Mouse (Mus musculus) liver, embryonic 14.5 days (tissue): ENCODE measurements around the gene Adap1. TPM values are rescaled to one million over a fixed set of nuclear protein-coding genes. Genes with fewer than 3 reads are reported as not detected.
A peak's percentile ranks its signal among the peaks of the same experiment; 100 is the strongest.

Experiments
- ATAC-seq: fragments of 200-750 bp; cut with Nextera tagmentation; 2 replicates; pipeline ENCODE4 v1.8.0; 2017; ENCODE audit warnings: moderate number of reproducible peaks, mild to moderate bottlenecking, moderate library complexity; ENCODE audit not compliant: insufficient read depth
- DNase-seq, 3 experiments: peaks; one replicate each; pipeline ENCODE4 v3.0.0-alpha.2; 2012 to 2013; ENCODE audit warnings: low read depth in 3 of 3, low spot score in 3 of 3
- H3K27ac ChIP-seq: fragments of 300-500 bp; sonication (generic); 2 replicates; pipeline ENCODE4 v1.5.1; 2014; ENCODE audit warnings: moderate library complexity, mild to moderate bottlenecking, control low read depth, inconsistent platforms
- H3K27me3 ChIP-seq: fragments of 300-500 bp; sonication (generic); 2 replicates; pipeline ENCODE4 v1.6.1; 2014; ENCODE audit warnings: mild to moderate bottlenecking, low read length, moderate library complexity; ENCODE audit not compliant: control insufficient read depth, insufficient read depth
- H3K36me3 ChIP-seq: fragments of 300-500 bp; sonication (generic); replicated peaks from 2 replicates; pipeline ENCODE4 v1.6.1; 2014; ENCODE audit warnings: low read depth; ENCODE audit not compliant: control insufficient read depth, insufficient read depth
- H3K4me1 ChIP-seq, 2 experiments: fragments of 200-500 bp in 1 of 2; fragments of 300-500 bp in 1 of 2; sonication (generic) in 1 of 2; replicated peaks; 2 replicates each; pipeline ENCODE4 v1.6.1; 2012 to 2014; ENCODE audit warnings: antibody characterized with exemption in 1 of 2, inconsistent platforms in 1 of 2, low read length in 1 of 2; ENCODE audit not compliant: control insufficient read depth in 2 of 2, insufficient read depth in 2 of 2
- H3K4me2 ChIP-seq: fragments of 300-500 bp; sonication (generic); 2 replicates; pipeline ENCODE4 v1.6.1; 2014; ENCODE audit warnings: low read depth, mild to moderate bottlenecking, control low read depth, moderate library complexity
- H3K4me3 ChIP-seq, 2 experiments: fragments of 200-500 bp in 1 of 2; fragments of 300-500 bp in 1 of 2; sonication (generic) in 1 of 2; 2 replicates each; pipeline ENCODE4 v1.5.1; 2012 to 2014; ENCODE audit warnings: low read depth in 2 of 2, low read length in 2 of 2, mild to moderate bottlenecking in 2 of 2, control low read depth in 1 of 2, inconsistent platforms in 1 of 2, moderate library complexity in 1 of 2; ENCODE audit not compliant: insufficient read depth in 1 of 2
- H3K9ac ChIP-seq: fragments of 300-500 bp; sonication (generic); replicated peaks from 2 replicates; pipeline ENCODE4 v1.6.1; 2014; ENCODE audit warnings: mild to moderate bottlenecking, control low read depth, moderate library complexity
- H3K9me3 ChIP-seq: fragments of 300-500 bp; sonication (generic); 2 replicates; pipeline ENCODE4 v1.6.1; 2016; ENCODE audit warnings: low read length, mixed read lengths; ENCODE audit not compliant: control insufficient read depth
- CTCF ChIP-seq: IDR thresholded peaks from 2 replicates; pipeline ENCODE4 v1.5.1; 2016; ENCODE audit warnings: antibody characterized with exemption, low read depth, control low read depth
- EP300 ChIP-seq: IDR thresholded peaks from 2 replicates; pipeline ENCODE4 v1.6.1; 2016; ENCODE audit warnings: antibody characterized with exemption, low read depth
- WGBS: fragments of 180-500 bp; shearing (Covaris S2); extraction: QIAGEN DNeasy Blood & Tissue Kit; methylation state at CpG from one replicate; pipeline ENCODE4 v1.1.7; 2014; ENCODE audit not compliant: insufficient replicate concordance; 5-methylcytosine and 5-hydroxymethylcytosine counted together
- polyA plus RNA-seq, 2 experiments: library from polyadenylated mRNA; depleted of rRNA in 1 of 2; stranded (reverse) in 1 of 2; unstranded in 1 of 2; fragments of >200 nt; fragmentation: Nextera tagmentation in 1 of 2; extraction: Ambion mirVana in 1 of 2; gene quantifications; 2 replicates each; pipeline versions ENCODE4 v1.2.1 to v1.2.3; 2012 to 2014

Adap1 gene
- polyA plus RNA-seq, 2 experiments = 2.2 to 3.0 TPM

GRCm38 (mm10) chr5:139359244-139359643 lies 33.8 kb upstream of the Adap1 start:
- no peak for TF ChIP-seq CTCF
- no peak for TF ChIP-seq EP300
- DNase-seq = no peak
- Histone ChIP-seq H3K4me2 (no peak overlapping the region), H3K27ac (no peak overlapping the region), H3K36me3 (no peaks in the 10 kb centered on the region), H3K4me1 (no peaks in the 10 kb centered on the region), H3K9me3 (no peaks in the 10 kb centered on the region), H3K9ac (no peak overlapping the region), H3K27me3 (no peaks in the 10 kb centered on the region), H3K4me3 (no peak overlapping the region)
- ATAC-seq = no peak
- whole genome bisulfite sequencing = 80% methylated on average over 5 of the region's 5 CpGs

DNA sequence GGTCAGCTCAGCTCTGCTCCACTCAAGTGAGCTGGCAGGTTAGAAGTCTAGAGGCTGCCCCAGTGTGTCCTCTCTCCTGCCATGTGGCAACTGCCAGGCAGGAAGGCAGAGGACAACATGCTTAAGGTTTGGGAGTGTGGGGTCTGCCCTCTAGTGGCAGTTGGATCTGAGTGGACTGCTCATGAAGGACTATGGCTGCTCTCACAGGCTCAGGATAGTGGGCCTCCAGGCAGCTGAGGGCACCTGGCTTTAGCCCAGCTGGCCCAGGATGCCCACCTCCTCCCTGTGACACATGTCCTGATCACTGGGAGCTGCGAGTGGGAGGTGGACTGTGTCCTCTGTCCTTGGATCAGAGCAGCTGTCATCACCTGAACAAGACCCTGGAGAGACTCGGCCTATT lies 33.2 kb upstream of the Adap1 start:
- H3K4me3 ChIP-seq = no peak overlapping the region
- no peak overlapping the region for H3K4me2 ChIP-seq
- no peak overlapping the region for H3K9ac ChIP-seq
- H3K9me3 ChIP-seq = no peaks in the 10 kb centered on the region
- no peak overlapping the region for H3K27ac ChIP-seq
- ATAC-seq (peak; percentile 31; the same call in 1 of the 2 replicates), DNase-seq (no peak)
- H3K36me3 ChIP-seq = no peaks in the 10 kb centered on the region
- peak; percentile 87 for TF ChIP-seq CTCF
- TF ChIP-seq EP300 = no peak
- 64% methylated on average over 2 of the region's 2 CpGs for WGBS
- H3K27me3 ChIP-seq = no peaks in the 10 kb centered on the region
- no peaks in the 10 kb centered on the region for H3K4me1 ChIP-seq

GRCm38 (mm10) chr5:139355235-139355772 lies 29.9 kb upstream of the Adap1 start:
- H3K9ac ChIP-seq = no peak overlapping the region
- ATAC-seq = no peak

GRCm38 (mm10) chr5:139353946-139354345 lies 28.5 kb upstream of the Adap1 start:
- Histone ChIP-seq H3K4me1 (peaks cover 24 to 29% of the 10 kb centered on the region in 2 experiments), H3K27me3 (no peaks in the 10 kb centered on the region), H3K9me3 (no peaks in the 10 kb centered on the region), H3K4me3 (no peak overlapping the region), H3K36me3 (no peaks in the 10 kb centered on the region), H3K4me2 (no peak overlapping the region), H3K9ac (no peak overlapping the region), H3K27ac (no peak overlapping the region)
- TF ChIP-seq EP300 (no peak), CTCF (no peak)
- WGBS = 71% methylated on average over 11 of the region's 11 CpGs
- no peak for DNase-seq
- no peak for ATAC-seq

More at GRCm38 (mm10) chr5:139355235-139355772, 29.9 kb upstream of the Adap1 start:
- 35% methylated on average over 19 of the region's 19 CpGs for WGBS
- Histone ChIP-seq H3K9me3 (no peaks in the 10 kb centered on the region), H3K27me3 (no peaks in the 10 kb centered on the region), H3K4me2 (no peak overlapping the region), H3K36me3 (no peaks in the 10 kb centered on the region), H3K27ac (no peak overlapping the region), H3K4me1 (peaks cover 13 to 17% of the 10 kb centered on the region in 2 experiments; a peak in 3 of 4 replicates), H3K4me3 (no peak overlapping the region)
- TF ChIP-seq CTCF (peak; percentile 99), EP300 (no peak)
- no peak for DNase-seq

GRCm38 (mm10) chr5:139353496-139353895 lies 28.1 kb upstream of the Adap1 start:
- WGBS = 45% methylated on average over 10 of the region's 10 CpGs
- H3K36me3 ChIP-seq = no peaks in the 10 kb centered on the region
- H3K27ac ChIP-seq = no peak overlapping the region
- peak; percentile 25; the same call in 1 of the 2 replicates for ATAC-seq
- H3K9ac ChIP-seq = no peak overlapping the region
- H3K9me3 ChIP-seq = no peaks in the 10 kb centered on the region
- peaks cover 24 to 29% of the 10 kb centered on the region in 2 experiments for H3K4me1 ChIP-seq
- H3K4me2 ChIP-seq = no peak overlapping the region
- no peak for TF ChIP-seq EP300
- peak; percentile 61 for TF ChIP-seq CTCF
- DNase-seq = peak in 1 of 3 experiments; percentile 53
- H3K4me3 ChIP-seq = no peak overlapping the region
- no peaks in the 10 kb centered on the region for H3K27me3 ChIP-seq
